Mouse (Mus musculus) hindbrain, embryonic 12.5 days (tissue): ENCODE measurements at regions not wholly inside any gene's neighbourhood (a gene's known extent, or its start where the extent isn't known, plus 50 kb on each side); places are given as distances from the start of the nearest gene placed in this dataset.
"Not testable (repeated sequence)": the region's sequence is repeated elsewhere in the genome, so short reads cannot be mapped to it uniquely, and the experiment has no call there.

ENCODE experiments used
- ATAC-seq: fragments of 200-750 bp; cut with Nextera tagmentation; 2 replicates; pipeline ENCODE4 v1.8.0; 2017; ENCODE audit warnings: moderate TSS enrichment; ENCODE audit not compliant: low FRiP score
- H3K27ac ChIP-seq: fragments of 300-500 bp; sonication (generic); 2 replicates; pipeline ENCODE4 v1.5.1; 2016; ENCODE audit warnings: mild to moderate bottlenecking
- H3K27me3 ChIP-seq: fragments of 300-500 bp; sonication (generic); 2 replicates; pipeline ENCODE4 v1.6.1; 2016; ENCODE audit warnings: mild to moderate bottlenecking
- H3K36me3 ChIP-seq: fragments of 300-500 bp; sonication (generic); 2 replicates; pipeline ENCODE4 v1.6.1; 2016; ENCODE audit warnings: mild to moderate bottlenecking
- H3K4me1 ChIP-seq: fragments of 300-500 bp; sonication (generic); 2 replicates; pipeline ENCODE4 v1.6.1; 2016
- H3K4me2 ChIP-seq: fragments of 300-500 bp; sonication (generic); replicated peaks from 2 replicates; pipeline ENCODE4 v1.6.1; 2016; ENCODE audit warnings: mild to moderate bottlenecking
- H3K4me3 ChIP-seq: fragments of 300-500 bp; sonication (generic); 2 replicates; pipeline ENCODE4 v1.5.1; 2016; ENCODE audit warnings: mild to moderate bottlenecking
- H3K9ac ChIP-seq: fragments of 300-500 bp; sonication (generic); 2 replicates; pipeline ENCODE4 v1.6.1; 2016; ENCODE audit warnings: mild to moderate bottlenecking, moderate library complexity
- H3K9me3 ChIP-seq: fragments of 300-500 bp; sonication (generic); replicated peaks from 2 replicates; pipeline ENCODE4 v1.6.1; 2016; ENCODE audit warnings: mild to moderate bottlenecking
- WGBS: fragments of 180-500 bp; shearing (Covaris S2); methylation state at CpG from one replicate; pipeline ENCODE4 v1.1.7; 2016; 5-methylcytosine and 5-hydroxymethylcytosine counted together

GRCm38 (mm10) chr4:143055371-143055770, 157.4 kb downstream of the Prdm2 start:
- H3K4me1 ChIP-seq = peaks cover 5% of the 10 kb centered on the region; the same call in 1 of the 2 replicates
- H3K4me3 ChIP-seq = no peak overlapping the region
- no peak for ATAC-seq
- 90% methylated on average over 7 of the region's 7 CpGs for WGBS
- no peak overlapping the region for H3K27ac ChIP-seq
- H3K9ac ChIP-seq = no peak overlapping the region
- no peaks in the 10 kb centered on the region for H3K27me3 ChIP-seq
- no peaks in the 10 kb centered on the region for H3K9me3 ChIP-seq
- H3K36me3 ChIP-seq = no peaks in the 10 kb centered on the region
- no peak overlapping the region for H3K4me2 ChIP-seq

GRCm38 (mm10) chr4:143053029-143053428, 159.8 kb downstream of the Prdm2 start:
- Histone ChIP-seq H3K9me3 (no peaks in the 10 kb centered on the region), H3K27me3 (no peaks in the 10 kb centered on the region), H3K4me2 (no peak overlapping the region), H3K9ac (no peak overlapping the region), H3K4me1 (no peaks in the 10 kb centered on the region), H3K27ac (no peak overlapping the region), H3K36me3 (no peaks in the 10 kb centered on the region), H3K4me3 (no peak overlapping the region)
- ATAC-seq = no peak
- WGBS = 77% methylated on average over 5 of the region's 5 CpGs

DNA sequence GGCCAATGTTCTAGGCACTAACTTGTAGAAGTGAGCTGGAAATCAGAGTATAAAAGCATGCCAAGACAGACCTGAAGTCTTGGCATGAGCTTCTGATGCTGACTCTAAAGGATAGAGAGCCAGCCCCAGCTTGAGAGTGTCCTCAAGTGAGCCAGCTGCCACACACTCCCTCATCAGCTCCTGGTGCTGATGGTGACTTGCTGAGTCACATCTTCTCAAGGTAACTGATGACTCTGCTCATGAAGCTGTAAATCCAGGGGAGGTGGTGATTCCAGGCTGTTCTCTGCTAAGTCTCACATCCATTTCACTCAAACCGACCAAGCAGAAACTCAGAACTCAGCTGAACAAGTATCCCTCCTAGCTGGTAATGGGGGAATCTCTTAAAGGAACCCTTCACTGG, 161.6 kb downstream of the Prdm2 start:
- Histone ChIP-seq H3K36me3 (no peaks in the 10 kb centered on the region), H3K27ac (no peak overlapping the region), H3K9me3 (no peaks in the 10 kb centered on the region), H3K4me1 (no peaks in the 10 kb centered on the region; the same call in 1 of the 2 replicates), H3K4me3 (no peak overlapping the region), H3K9ac (no peak overlapping the region), H3K27me3 (no peaks in the 10 kb centered on the region), H3K4me2 (no peak overlapping the region)
- 93% methylated on average over 1 of the region's 1 CpGs for WGBS
- ATAC-seq = no peak

DNA sequence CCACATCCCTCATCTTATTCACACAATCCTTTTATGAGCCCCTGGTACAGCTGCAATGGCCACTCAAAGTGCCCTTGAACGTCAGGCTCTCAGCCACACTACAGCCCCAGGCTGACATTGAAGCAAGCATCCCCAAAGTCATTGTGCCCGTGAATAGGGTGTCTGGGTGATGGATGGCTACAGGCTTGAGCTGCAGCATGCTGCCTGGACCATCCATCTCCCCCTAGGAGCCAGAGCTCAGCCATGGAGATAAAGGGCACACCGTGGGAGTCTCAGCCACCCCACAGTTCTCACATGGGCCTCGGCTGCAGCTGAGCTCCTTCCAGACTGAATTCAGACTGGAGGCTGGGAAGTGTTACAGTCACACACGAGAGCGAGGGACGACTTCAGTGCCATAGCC, 167.6 kb downstream of the Prdm2 start:
- Histone ChIP-seq H3K4me2 (no peak overlapping the region), H3K27ac (peak overlapping the region; percentile 41; the same call in 1 of the 2 replicates), H3K4me3 (no peak overlapping the region), H3K27me3 (no peaks in the 10 kb centered on the region), H3K36me3 (no peaks in the 10 kb centered on the region), H3K9ac (no peak overlapping the region), H3K4me1 (peaks cover 15% of the 10 kb centered on the region), H3K9me3 (no peaks in the 10 kb centered on the region)
- peak; percentile 86 for ATAC-seq
- 28% methylated on average over 7 of the region's 7 CpGs for WGBS

- Histone ChIP-seq H3K27ac (peak overlapping the region; percentile 30; the same call in 1 of the 2 replicates), H3K27me3 (no peaks in the 10 kb centered on the region), H3K4me3 (no peak overlapping the region), H3K4me1 (peaks cover 15% of the 10 kb centered on the region), H3K4me2 (no peak overlapping the region), H3K9me3 (no peaks in the 10 kb centered on the region), H3K9ac (no peak overlapping the region), H3K36me3 (no peaks in the 10 kb centered on the region)
- ATAC-seq = peak; percentile 65
- 28% methylated on average over 6 of the region's 6 CpGs for WGBS
Observed at GRCm38 (mm10) chr4:143042806-143043205, 170.0 kb downstream of the Prdm2 start.

DNA sequence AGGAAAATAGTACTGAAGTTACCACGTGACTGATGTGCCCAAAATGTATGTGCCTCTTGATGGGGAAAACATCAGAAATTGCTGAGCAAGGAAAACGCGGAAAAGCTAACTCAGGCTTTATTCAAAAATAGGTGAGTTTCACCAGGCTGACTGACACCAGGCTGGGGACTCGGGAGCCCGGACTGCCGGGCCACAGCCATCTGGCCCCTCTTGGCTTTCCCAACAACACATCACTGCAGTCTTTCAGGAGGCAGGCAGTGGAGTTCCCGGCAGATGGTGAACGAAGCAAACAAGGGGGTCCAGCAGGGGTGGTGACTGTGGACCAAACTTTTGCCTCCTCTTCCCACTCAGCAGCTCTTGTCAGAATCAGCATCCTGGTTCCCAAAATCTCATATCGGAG, 174.2 kb downstream of the Prdm2 start:
- ATAC-seq = no peak
- no peak overlapping the region for H3K9ac ChIP-seq
- H3K4me2 ChIP-seq = no peak overlapping the region
- no peaks in the 10 kb centered on the region for H3K27me3 ChIP-seq
- WGBS = 84% methylated on average over 9 of the region's 9 CpGs
- H3K4me1 ChIP-seq = peaks cover 19% of the 10 kb centered on the region
- no peak overlapping the region for H3K27ac ChIP-seq
- no peaks in the 10 kb centered on the region for H3K36me3 ChIP-seq
- H3K9me3 ChIP-seq = no peaks in the 10 kb centered on the region
- H3K4me3 ChIP-seq = no peak overlapping the region

DNA sequence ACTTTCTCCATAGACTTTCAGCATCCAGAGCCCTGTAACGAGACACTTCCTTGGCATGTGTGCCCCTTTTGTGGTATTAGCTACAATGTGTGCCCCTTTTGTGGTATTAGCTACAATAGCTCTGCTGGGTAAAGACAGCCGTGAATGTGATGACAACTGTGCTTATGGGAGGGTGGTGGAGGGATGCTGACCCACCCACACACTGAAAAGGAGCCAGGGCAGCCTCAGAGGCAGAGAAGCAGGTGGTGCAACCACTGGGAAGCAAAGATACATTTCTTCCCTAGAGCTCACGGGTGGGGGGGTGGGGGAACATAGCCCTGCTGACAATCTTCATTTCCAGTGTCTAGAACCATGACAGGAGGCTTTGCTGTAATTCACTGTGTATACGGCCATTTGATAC, 176.1 kb downstream of the Prdm2 start:
- H3K4me2 ChIP-seq = no peak overlapping the region
- H3K4me1 ChIP-seq = peaks cover 8% of the 10 kb centered on the region; the same call in 1 of the 2 replicates
- no peak overlapping the region for H3K27ac ChIP-seq
- H3K4me3 ChIP-seq = no peak overlapping the region
- ATAC-seq = no peak
- no peaks in the 10 kb centered on the region for H3K36me3 ChIP-seq
- no peaks in the 10 kb centered on the region for H3K27me3 ChIP-seq
- no peak overlapping the region for H3K9ac ChIP-seq
- no peaks in the 10 kb centered on the region for H3K9me3 ChIP-seq
- 49% methylated on average over 4 of the region's 4 CpGs for WGBS

DNA sequence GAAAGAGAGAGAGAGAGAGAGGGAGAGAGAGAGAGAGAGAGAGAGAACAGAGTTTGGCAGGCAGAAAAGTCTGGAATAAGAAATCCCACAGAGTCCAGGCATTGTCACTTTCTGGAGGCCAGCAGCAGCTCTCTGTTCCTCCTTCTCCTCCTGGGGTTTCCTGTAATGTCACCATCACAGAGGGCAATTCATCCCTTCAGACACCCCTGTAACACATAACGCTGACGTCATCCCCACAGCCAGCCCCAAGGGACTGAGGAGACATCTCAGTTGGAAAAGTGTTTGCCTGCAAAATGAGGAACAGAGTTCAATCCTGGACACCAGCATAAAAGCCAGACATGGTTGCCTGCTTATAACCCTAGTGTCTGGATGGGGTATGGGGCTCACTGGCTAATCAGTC, 177.7 kb downstream of the Prdm2 start:
- not testable (repeated sequence) for H3K27ac ChIP-seq, H3K4me2 ChIP-seq, H3K4me3 ChIP-seq, ATAC-seq, H3K27me3 ChIP-seq, H3K9ac ChIP-seq, H3K4me1 ChIP-seq, H3K9me3 ChIP-seq, H3K36me3 ChIP-seq
- 63% methylated on average over 2 of the region's 2 CpGs for WGBS

GRCm38 (mm10) chr4:143034324-143034723, 178.5 kb downstream of the Prdm2 start:
- not testable (repeated sequence) for H3K4me2 ChIP-seq, H3K4me3 ChIP-seq, H3K4me1 ChIP-seq, H3K9ac ChIP-seq, ATAC-seq, H3K9me3 ChIP-seq, H3K27ac ChIP-seq, H3K27me3 ChIP-seq, H3K36me3 ChIP-seq
- 85% methylated on average over 2 of the region's 2 CpGs for WGBS

GRCm38 (mm10) chr4:143029813-143030212, 183.0 kb downstream of the Prdm2 start:
- H3K27ac ChIP-seq, H3K4me3 ChIP-seq, H3K4me1 ChIP-seq, ATAC-seq, H3K4me2 ChIP-seq, H3K9ac ChIP-seq, H3K27me3 ChIP-seq, H3K36me3 ChIP-seq, H3K9me3 ChIP-seq: not testable (repeated sequence)
- WGBS = 71% methylated on average over 4 of the region's 4 CpGs

DNA sequence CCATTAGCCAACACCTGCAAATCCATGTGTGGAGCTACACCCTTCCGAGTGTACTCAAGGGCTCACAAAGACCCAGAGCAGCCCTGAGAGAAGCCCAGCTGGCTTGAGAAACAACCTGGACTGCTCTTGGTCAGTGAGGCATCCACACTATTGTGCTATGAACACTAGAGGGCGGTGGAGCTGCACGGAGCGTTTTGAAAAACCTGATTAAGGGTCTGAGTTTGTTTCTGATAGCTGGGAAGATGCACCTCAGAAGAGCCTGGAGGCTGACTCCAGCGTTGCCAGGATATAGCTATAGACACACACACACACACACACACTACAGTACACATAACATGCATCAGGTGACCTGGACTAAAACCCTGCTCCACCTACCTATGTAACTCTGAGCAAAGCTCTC, 185.5 kb downstream of the Prdm2 start:
- H3K4me1 ChIP-seq = no peaks in the 10 kb centered on the region
- no peaks in the 10 kb centered on the region for H3K27me3 ChIP-seq
- peak; percentile 77 for ATAC-seq
- no peak overlapping the region for H3K4me2 ChIP-seq
- H3K9me3 ChIP-seq = 0 out of 2 replicates have a peak, but pooled peaks cover 4% of the 10 kb centered on the region
- no peaks in the 10 kb centered on the region for H3K36me3 ChIP-seq
- H3K4me3 ChIP-seq = no peak overlapping the region
- no peak overlapping the region for H3K27ac ChIP-seq
- WGBS = 12% methylated on average over 5 of the region's 5 CpGs
- no peak overlapping the region for H3K9ac ChIP-seq

DNA sequence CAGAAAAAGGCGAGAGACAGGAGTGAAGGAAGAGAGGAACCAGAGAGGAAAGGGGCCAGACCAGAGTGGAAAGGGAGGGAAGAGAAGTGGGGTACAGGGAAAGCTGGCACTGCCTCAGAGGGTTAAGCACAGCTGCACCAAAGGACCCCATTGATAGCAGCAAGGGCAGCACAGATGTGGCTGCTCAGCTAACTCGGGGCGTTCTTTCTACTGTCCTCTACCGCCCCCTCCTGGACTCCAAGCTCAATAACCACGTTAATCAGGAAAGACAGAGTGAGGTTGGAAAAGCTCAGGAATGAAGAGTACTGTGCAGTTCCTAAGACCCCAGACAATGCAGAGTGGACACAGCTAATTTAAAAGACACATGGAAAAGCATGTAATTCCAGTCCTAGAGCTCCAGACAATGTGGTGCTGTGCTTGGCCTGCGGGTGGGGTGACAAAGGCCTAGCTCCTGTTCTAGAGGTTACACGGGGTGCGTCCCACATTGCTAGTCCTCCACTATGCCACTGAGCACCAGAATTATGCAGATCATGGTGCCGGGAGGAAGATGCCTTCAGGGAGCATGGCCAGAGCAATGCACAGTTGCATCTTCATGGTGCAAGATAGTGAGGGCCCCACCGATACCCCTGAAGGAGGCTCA, 191.4 kb downstream of the Prdm2 start:
- Histone ChIP-seq H3K9ac (no peak overlapping the region), H3K27me3 (0 out of 2 replicates have a peak, but pooled peaks cover 5% of the 10 kb centered on the region), H3K4me2 (no peak overlapping the region), H3K36me3 (no peaks in the 10 kb centered on the region), H3K4me1 (peaks cover 10% of the 10 kb centered on the region), H3K9me3 (0 out of 2 replicates have a peak, but pooled peaks cover 4% of the 10 kb centered on the region), H3K27ac (no peak overlapping the region), H3K4me3 (no peak overlapping the region)
- WGBS = 44% methylated on average over 10 of the region's 10 CpGs
- ATAC-seq = peak; percentile 62

- 77% methylated on average over 4 of the region's 4 CpGs for WGBS
- no peak overlapping the region for H3K27ac ChIP-seq
- ATAC-seq = no peak
Observed at GRCm38 (mm10) chr4:143020658-143021057, 192.1 kb downstream of the Prdm2 start.

More at GRCm38 (mm10) chr4:143020658-143021057, 192.1 kb downstream of the Prdm2 start:
- Histone ChIP-seq H3K9me3 (0 out of 2 replicates have a peak, but pooled peaks cover 4% of the 10 kb centered on the region), H3K27me3 (0 out of 2 replicates have a peak, but pooled peaks cover 5% of the 10 kb centered on the region), H3K9ac (no peak overlapping the region), H3K4me3 (no peak overlapping the region), H3K4me1 (peaks cover 10% of the 10 kb centered on the region), H3K36me3 (no peaks in the 10 kb centered on the region), H3K4me2 (no peak overlapping the region)
